Mouse (Mus musculus) heart, postnatal 0 days (tissue): ENCODE measurements around the gene Kbtbd2.

ENCODE experiments used
- CTCF ChIP-seq: IDR thresholded peaks from 2 replicates; pipeline ENCODE4 v1.5.1; 2016; ENCODE audit warnings: antibody characterized with exemption, control low read depth, low read depth
- EP300 ChIP-seq: IDR thresholded peaks from 2 replicates; pipeline ENCODE4 v1.6.1; 2016; ENCODE audit warnings: antibody characterized with exemption, low read depth

- TF ChIP-seq CTCF = no peak
- TF ChIP-seq EP300 = no peak
These were observed 21.8 kb downstream of the Kbtbd2 start for GRCm38 (mm10) chr6:56775816-56776215.
